ENCODE assay signal across 21 mouse cellular contexts in the genomic region with DNA sequence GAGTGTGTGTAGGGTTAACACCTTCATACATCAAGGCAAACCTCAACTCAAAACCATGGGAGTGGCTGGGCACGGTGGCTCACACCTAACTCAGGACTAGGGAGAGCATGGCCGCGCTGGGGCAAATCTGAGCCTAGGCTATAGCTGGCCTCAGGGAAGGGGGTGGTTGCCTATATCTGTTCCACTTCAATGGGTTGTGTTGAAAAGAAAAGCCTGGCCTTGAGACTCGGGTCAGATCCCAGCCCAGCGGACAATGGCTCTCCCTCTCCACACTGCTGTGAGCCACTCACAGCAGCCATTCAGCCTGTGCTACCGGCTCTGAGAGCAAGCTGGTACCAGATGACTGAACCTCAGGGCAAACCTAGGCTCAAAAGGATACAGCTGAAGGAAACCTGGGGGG. TPM values are rescaled to one million over a fixed set of nuclear protein-coding genes. Genes with fewer than 3 reads are reported as not detected.
DNase-seq lines count a peak whose midpoint lies in the region; ATAC-seq lines count a peak whose summit lies in the region.
"Had no signal": no experiment of that assay in that cellular context is flagged by ENCODE, and none has a peak within 500 bp of the region (broad histone marks: within the 10 kb centered on the region; RNA-seq: fewer than 3 reads in every experiment).

No protein-coding gene starts in this region.

- peaks cover 29% of the 10 kb centered on the region for H3K4me1 ChIP-seq in forebrain, embryonic 10.5 days
- peaks cover 35% of the 10 kb centered on the region for H3K4me1 ChIP-seq in forebrain, embryonic 13.5 days
- peaks cover 40% of the 10 kb centered on the region for H3K4me1 ChIP-seq in midbrain, embryonic 10.5 days
- peaks cover 11% of the 10 kb centered on the region for H3K4me1 ChIP-seq in midbrain, embryonic 15.5 days

- DNase-seq in forebrain, embryonic 10.5 days (ENCODE audit: extremely low spot score, low spot score), result peak; percentile 45
- peak; percentile 50 for DNase-seq in midbrain, embryonic 10.5 days (ENCODE audit: low spot score)
- DNase-seq in embryo, embryonic 10 days (ENCODE audit: low spot score), result peak; percentile 56
- no peak for DNase-seq in adrenal gland, postnatal 10 days
- no peak for DNase-seq in adrenal gland, postnatal 36 days
- DNase-seq: adrenal gland, adult 8-10 months; cerebellum, adult 18-20 months; cerebellum, adult 9-11 months; cerebellum, postnatal 36 days; gastrocnemius, postnatal 10 days; heart, adult 18-20 months; heart, postnatal 10 days; heart, postnatal 4 days; kidney, adult 18-20 months had no signal

- no peaks in the 10 kb centered on the region for H3K27me3 ChIP-seq in forebrain, embryonic 10.5 days (ENCODE audit: poor library complexity, severe bottlenecking)
- H3K27me3 ChIP-seq in forebrain, embryonic 13.5 days, result no peaks in the 10 kb centered on the region
- no peaks in the 10 kb centered on the region for H3K27me3 ChIP-seq in midbrain, embryonic 10.5 days (ENCODE audit: low read depth, poor library complexity, severe bottlenecking)
- no peaks in the 10 kb centered on the region for H3K27me3 ChIP-seq in midbrain, embryonic 15.5 days (replicated peaks)
- H3K27me3 ChIP-seq: embryonic facial prominence, embryonic 15.5 days; hindbrain, embryonic 13.5 days; intestine, embryonic 15.5 days had no signal

- no peak for ATAC-seq in forebrain, embryonic 13.5 days
- no peak for ATAC-seq in midbrain, embryonic 15.5 days (replicated peaks)
- ATAC-seq: intestine, embryonic 15.5 days had no signal

- peaks cover 64% of the 10 kb centered on the region for H3K36me3 ChIP-seq in forebrain, embryonic 10.5 days (replicated peaks)
- H3K36me3 ChIP-seq in forebrain, embryonic 13.5 days (ENCODE audit: poor library complexity, severe bottlenecking), result peaks cover 58% of the 10 kb centered on the region
- H3K36me3 ChIP-seq in midbrain, embryonic 10.5 days, result peaks cover 63% of the 10 kb centered on the region
- H3K36me3 ChIP-seq in midbrain, embryonic 15.5 days (replicated peaks), result peaks cover 26% of the 10 kb centered on the region; the same call in 1 of the 2 replicates

- no peaks in the 10 kb centered on the region for H3K9me3 ChIP-seq in forebrain, embryonic 10.5 days
- no peaks in the 10 kb centered on the region for H3K9me3 ChIP-seq in forebrain, embryonic 13.5 days (replicated peaks)
- H3K9me3 ChIP-seq in midbrain, embryonic 10.5 days (replicated peaks), result no peaks in the 10 kb centered on the region
- no peaks in the 10 kb centered on the region for H3K9me3 ChIP-seq in midbrain, embryonic 15.5 days
- H3K9me3 ChIP-seq: embryonic facial prominence, embryonic 15.5 days; heart, embryonic 10.5 days; hindbrain, embryonic 13.5 days; intestine, embryonic 15.5 days had no signal

- no peak overlapping the region for H3K4me3 ChIP-seq in forebrain, embryonic 10.5 days
- H3K4me3 ChIP-seq in forebrain, embryonic 13.5 days, result no peak overlapping the region
- no peak overlapping the region for H3K4me3 ChIP-seq in midbrain, embryonic 10.5 days
- no peak overlapping the region for H3K4me3 ChIP-seq in midbrain, embryonic 15.5 days
- H3K4me3 ChIP-seq: embryonic facial prominence, embryonic 15.5 days; erythroblast, embryonic 14.5 days; heart, embryonic 10.5 days; hindbrain, embryonic 13.5 days; intestine, embryonic 15.5 days had no signal

- H3K9ac ChIP-seq in forebrain, embryonic 13.5 days, result no peak overlapping the region
- H3K9ac ChIP-seq in midbrain, embryonic 15.5 days, result no peak overlapping the region
- H3K9ac ChIP-seq: embryonic facial prominence, embryonic 15.5 days; intestine, embryonic 15.5 days had no signal

- 44% methylated on average over 6 of the region's 6 CpGs for WGBS in forebrain, embryonic 10.5 days
- 36% methylated on average over 6 of the region's 6 CpGs for WGBS in forebrain, embryonic 13.5 days
- 42% methylated on average over 6 of the region's 6 CpGs for WGBS in midbrain, embryonic 10.5 days
- 23% methylated on average over 6 of the region's 6 CpGs for WGBS in midbrain, embryonic 15.5 days

- peak overlapping the region; percentile 69 for H3K27ac ChIP-seq in forebrain, embryonic 10.5 days
- no peak overlapping the region for H3K27ac ChIP-seq in forebrain, embryonic 13.5 days
- peak overlapping the region; percentile 74 for H3K27ac ChIP-seq in midbrain, embryonic 10.5 days (replicated peaks)
- no peak overlapping the region for H3K27ac ChIP-seq in midbrain, embryonic 15.5 days
- H3K27ac ChIP-seq: embryonic facial prominence, embryonic 15.5 days; heart, embryonic 10.5 days; hindbrain, embryonic 13.5 days; intestine, embryonic 15.5 days had no signal

- no peak overlapping the region for H3K4me2 ChIP-seq in forebrain, embryonic 13.5 days
- H3K4me2 ChIP-seq in midbrain, embryonic 15.5 days, result no peak overlapping the region
- H3K4me2 ChIP-seq: embryonic facial prominence, embryonic 15.5 days; hindbrain, embryonic 13.5 days; intestine, embryonic 15.5 days had no signal

RNA-seq across cellular contexts. Expression of gene Rrp7a, which starts 7.5 kb away (rescaled TPM):
- polyA plus RNA-seq in forebrain, embryonic 10.5 days (2016; fragmentation: Nextera tagmentation; extraction: Ambion mirVana), result 81.9 and 86.5 TPM in 2 replicates
- 64.2 and 77.1 TPM in 2 replicates for polyA plus RNA-seq in forebrain, embryonic 13.5 days (2015; fragmentation: Nextera tagmentation; extraction: Ambion mirVana)
- 88.1 and 91.4 TPM in 2 replicates for polyA plus RNA-seq in midbrain, embryonic 10.5 days (2016; fragmentation: Nextera tagmentation; extraction: Ambion mirVana)
- 83.5 and 86.8 TPM in 2 replicates for polyA plus RNA-seq in midbrain, embryonic 15.5 days (2015; fragmentation: Nextera tagmentation; extraction: Ambion mirVana)
- total RNA-seq in adrenal gland, postnatal 10 days (2021), result 10 to 100 TPM; 75.1 to 75.6 TPM
- total RNA-seq in adrenal gland, postnatal 36 days (2021), result 100 to 1,000 TPM; 108 to 127 TPM

RNA-seq across cellular contexts. Expression of gene Serhl, which starts 25.8 kb away (rescaled TPM):
- polyA plus RNA-seq in forebrain, embryonic 10.5 days (2016; fragmentation: Nextera tagmentation; extraction: Ambion mirVana), result 49.7 and 51.8 TPM in 2 replicates
- 35.4 and 36.9 TPM in 2 replicates for polyA plus RNA-seq in forebrain, embryonic 13.5 days (2015; fragmentation: Nextera tagmentation; extraction: Ambion mirVana)
- 54.2 and 56.0 TPM in 2 replicates for polyA plus RNA-seq in midbrain, embryonic 10.5 days (2016; fragmentation: Nextera tagmentation; extraction: Ambion mirVana)
- polyA plus RNA-seq in midbrain, embryonic 15.5 days (2015; fragmentation: Nextera tagmentation; extraction: Ambion mirVana), result 24.9 and 27.8 TPM in 2 replicates
- total RNA-seq in adrenal gland, postnatal 10 days (2021), result 10 to 100 TPM; 71.2 to 89.2 TPM
- 10 to 100 TPM; 42.6 to 59.9 TPM for total RNA-seq in adrenal gland, postnatal 36 days (2021)

RNA-seq across cellular contexts. Expression of gene Poldip3, which starts 34.1 kb away (rescaled TPM):
- 180 and 185 TPM in 2 replicates for polyA plus RNA-seq in forebrain, embryonic 10.5 days (2016; fragmentation: Nextera tagmentation; extraction: Ambion mirVana)
- 155 and 168 TPM in 2 replicates for polyA plus RNA-seq in forebrain, embryonic 13.5 days (2015; fragmentation: Nextera tagmentation; extraction: Ambion mirVana)
- 189 and 190 TPM in 2 replicates for polyA plus RNA-seq in midbrain, embryonic 10.5 days (2016; fragmentation: Nextera tagmentation; extraction: Ambion mirVana)
- 154 and 158 TPM in 2 replicates for polyA plus RNA-seq in midbrain, embryonic 15.5 days (2015; fragmentation: Nextera tagmentation; extraction: Ambion mirVana)
- 10 to 100 TPM; 85.1 to 90.9 TPM for total RNA-seq in adrenal gland, postnatal 10 days (2021)
- total RNA-seq in adrenal gland, postnatal 36 days (2021), result 100 to 1,000 TPM; 106 to 108 TPM

RNA-seq across cellular contexts. Expression of gene Cyb5r3, which starts 57.3 kb away (rescaled TPM):
- polyA plus RNA-seq in forebrain, embryonic 10.5 days (2016; fragmentation: Nextera tagmentation; extraction: Ambion mirVana), result 187 and 200 TPM in 2 replicates
- 99.0 and 107 TPM in 2 replicates for polyA plus RNA-seq in forebrain, embryonic 13.5 days (2015; fragmentation: Nextera tagmentation; extraction: Ambion mirVana)
- 218 and 255 TPM in 2 replicates for polyA plus RNA-seq in midbrain, embryonic 10.5 days (2016; fragmentation: Nextera tagmentation; extraction: Ambion mirVana)
- 122 TPM in 2 replicates for polyA plus RNA-seq in midbrain, embryonic 15.5 days (2015; fragmentation: Nextera tagmentation; extraction: Ambion mirVana)
- total RNA-seq in adrenal gland, postnatal 10 days (2021), result 100 to 1,000 TPM; 176 to 199 TPM
- total RNA-seq in adrenal gland, postnatal 36 days (2021), result 100 to 1,000 TPM; 319 to 365 TPM

Comparison
In these comparisons a context has a peak if more than half of its experiments do, and no peak if none do; other contexts are left out.
1. H3K27ac ChIP-seq: peak in forebrain, embryonic 10.5 days (single experiment) and midbrain, embryonic 10.5 days (single experiment); none in forebrain, embryonic 13.5 days (single experiment) and midbrain, embryonic 15.5 days (single experiment).
2. DNase-seq: peak in forebrain, embryonic 10.5 days (single experiment), midbrain, embryonic 10.5 days (single experiment) and embryo, embryonic 10 days (single experiment); none in adrenal gland, postnatal 10 days (single experiment) and adrenal gland, postnatal 36 days (0 of 2).